Mouse (Mus musculus): ENCODE results near the gene Invs.

DNA sequence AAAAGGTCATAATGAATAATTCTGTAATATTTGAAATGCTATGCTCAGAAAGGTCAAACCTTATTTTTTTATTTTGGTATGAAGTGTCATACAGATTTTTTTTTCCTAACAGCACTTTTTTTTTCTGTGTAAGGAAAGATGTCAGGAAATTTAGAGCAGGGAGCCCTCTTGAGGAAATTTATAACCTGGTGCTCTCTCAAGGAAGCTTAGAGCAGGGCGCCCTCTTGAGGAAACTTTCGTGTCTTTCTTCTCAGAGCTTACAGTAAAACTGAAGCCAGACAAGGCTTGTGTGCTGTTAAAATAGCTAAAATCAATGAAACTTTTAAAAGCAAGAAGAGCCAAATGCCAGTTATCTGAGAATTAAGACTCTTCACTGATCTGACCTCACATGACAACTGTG is 101.4 kb downstream of the Invs start:
- TF ChIP-seq CTCF (IDR thresholded peaks at IDR 0.05; ENCODE audit: extremely low read depth, insufficient read depth, insufficient read length, insufficient replicate concordance) (peak; percentile 41; the same call in 1 of the 2 replicates), POLR2A (IDR thresholded peaks at IDR 0.05; ENCODE audit: low read depth, low read length) (no peak)
